ENCODE assay signal across 14 mouse cellular contexts in the genomic region with DNA sequence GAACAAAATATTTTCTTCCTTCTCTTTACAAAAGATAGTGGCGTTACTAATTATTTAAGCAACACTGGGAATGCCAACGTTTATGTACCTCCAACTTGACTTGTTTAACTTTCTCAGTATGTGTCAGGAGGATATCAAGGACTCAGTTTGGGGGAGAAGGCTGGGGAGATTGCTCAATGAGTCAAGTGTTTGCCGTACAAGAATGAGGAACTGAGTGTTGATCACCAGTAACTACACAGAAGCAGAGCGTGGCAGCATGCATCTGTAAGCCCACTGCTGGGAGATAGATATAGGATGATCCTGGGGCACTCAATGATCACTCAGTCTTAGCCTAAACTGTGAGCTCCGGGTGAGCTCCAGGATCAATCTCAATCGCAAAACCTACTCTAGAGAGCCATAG.
"Had no signal": no experiment of that assay in that cellular context is flagged by ENCODE, and none has a peak within 500 bp of the region (broad histone marks: within the 10 kb centered on the region; RNA-seq: fewer than 3 reads in every experiment).

No protein-coding gene starts in this region.

- H3K36me3 ChIP-seq: limb, embryonic 12.5 days; midbrain, embryonic 10.5 days; midbrain, embryonic 15.5 days had no signal

- H3K27me3 ChIP-seq: limb, embryonic 12.5 days; midbrain, embryonic 15.5 days had no signal

- ATAC-seq: midbrain, embryonic 15.5 days had no signal

- H3K9ac ChIP-seq: limb, embryonic 12.5 days; liver, embryonic 14.5 days; midbrain, embryonic 15.5 days had no signal

- DNase-seq: kidney, adult 11 months; kidney, adult 9 months; kidney, postnatal 36 days; liver; lung, adult 18-20 months; right cerebral cortex, adult 18-20 months; right cerebral cortex, postnatal 25 days; thymus, postnatal 14 days had no signal

- H3K27ac ChIP-seq: kidney, postnatal 0 days; limb, embryonic 12.5 days; liver, embryonic 14.5 days; midbrain, embryonic 10.5 days; midbrain, embryonic 15.5 days; stomach, postnatal 0 days had no signal

- H3K4me2 ChIP-seq: limb, embryonic 12.5 days; midbrain, embryonic 15.5 days had no signal

- H3K9me3 ChIP-seq: limb, embryonic 12.5 days; midbrain, embryonic 10.5 days; midbrain, embryonic 15.5 days had no signal

- H3K4me3 ChIP-seq: limb, embryonic 12.5 days; midbrain, embryonic 10.5 days; midbrain, embryonic 15.5 days had no signal

- H3K4me1 ChIP-seq: limb, embryonic 12.5 days; midbrain, embryonic 10.5 days; midbrain, embryonic 15.5 days had no signal
